Mouse (Mus musculus): Measurements from ENCODE around the gene Sh2d3c. TPM values are rescaled to one million over a fixed set of nuclear protein-coding genes. Genes with fewer than 3 reads are reported as not detected.

Sh2d3c gene
- polyA plus RNA-seq, 1 experiment from 2014 or later, result 32.4 TPM

DNA sequence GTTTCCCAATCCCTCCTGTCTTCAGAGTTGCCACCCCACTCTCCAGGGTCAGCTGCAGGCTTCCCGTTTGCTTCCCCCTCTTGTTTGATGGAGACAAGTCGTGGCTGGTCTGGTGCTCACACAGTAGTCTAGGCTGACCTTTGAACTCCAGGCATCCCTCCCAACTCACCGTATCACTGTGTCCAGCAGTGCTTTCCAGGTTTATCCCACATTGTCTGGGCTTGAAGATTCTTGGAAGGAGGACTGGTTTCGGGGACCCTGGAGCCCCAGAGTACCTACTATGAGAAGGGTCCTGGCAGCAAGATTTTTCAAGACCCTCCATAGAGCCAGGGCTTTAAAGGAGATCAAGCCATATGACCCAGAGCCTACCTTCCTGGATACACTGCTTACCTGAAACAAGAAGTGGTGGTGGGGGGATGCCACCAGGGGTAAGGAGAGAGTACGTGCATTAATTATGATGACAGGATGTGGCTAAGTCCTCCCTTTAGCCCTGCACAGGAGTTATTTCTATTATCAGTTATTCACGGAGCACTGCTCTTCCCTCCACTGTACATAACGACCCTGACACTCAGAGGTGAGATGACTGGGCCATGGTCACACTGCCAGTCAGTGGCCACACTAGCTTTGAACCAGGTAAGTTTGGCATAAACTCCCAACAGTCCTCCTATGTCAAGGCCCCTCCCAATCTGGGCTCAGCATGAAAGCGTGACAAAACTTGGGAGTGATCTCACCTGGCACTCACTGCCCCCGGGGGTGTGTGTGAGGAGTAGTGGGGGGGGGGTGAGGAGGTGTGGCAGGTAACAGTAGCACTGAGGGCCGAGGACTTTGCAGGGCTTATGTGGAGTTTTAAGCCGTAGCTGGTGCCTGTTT lies 6.5 kb upstream of the Sh2d3c start:
- H3K27me3 ChIP-seq (ENCODE audit: control insufficient read depth, insufficient read depth, low read length), result no peaks in the 10 kb centered on the region

DNA sequence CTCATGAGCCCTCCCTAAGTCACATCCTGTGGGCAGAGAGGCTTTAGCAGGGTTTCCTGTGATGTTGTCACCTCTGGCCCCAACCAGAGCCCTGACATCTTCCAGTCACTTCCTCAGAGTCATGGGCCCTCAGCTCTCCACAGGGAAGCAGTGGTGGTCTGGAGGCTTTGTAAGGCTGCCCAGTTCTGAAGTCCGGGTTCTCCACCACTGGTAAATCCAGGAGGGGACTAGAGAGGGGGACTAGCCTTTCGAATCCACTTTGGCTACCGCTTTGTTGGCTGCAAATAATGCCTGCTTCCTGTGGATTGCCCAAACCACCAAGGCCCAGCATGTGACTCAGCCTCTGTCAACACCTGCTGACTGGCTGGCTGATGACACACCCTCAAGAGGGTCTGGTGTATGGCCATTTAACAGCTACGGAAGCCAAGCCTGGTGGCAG lies 5.8 kb upstream of the Sh2d3c start:
- no peak overlapping the region for H3K9ac ChIP-seq (ENCODE audit: low read length)
- peak overlapping the region; percentile 97 for H3K27ac ChIP-seq (ENCODE audit: low read length)
- 30% methylated on average over 4 of the region's 4 CpGs for WGBS
- no peak for ATAC-seq (replicated peaks; ENCODE audit: extremely low read depth, insufficient read depth, low FRiP score)
- H3K27me3 ChIP-seq (ENCODE audit: control insufficient read depth, insufficient read depth, low read length), result no peaks in the 10 kb centered on the region
- no peak overlapping the region for H3K4me3 ChIP-seq (ENCODE audit: low read length)
- H3K4me1 ChIP-seq (ENCODE audit: control insufficient read depth, insufficient read depth, low read length), result peaks cover 29% of the 10 kb centered on the region
- H3K36me3 ChIP-seq (ENCODE audit: control insufficient read depth, insufficient read depth), result peaks cover 3% of the 10 kb centered on the region
- H3K9me3 ChIP-seq (replicated peaks; ENCODE audit: control insufficient read depth, low read length), result no peaks in the 10 kb centered on the region
- H3K4me2 ChIP-seq (ENCODE audit: low read depth, low read length), result no peak overlapping the region

More for the DNA sequence above, 6.5 kb upstream of the Sh2d3c start:
- Histone ChIP-seq H3K9ac (ENCODE audit: low read length) (peak overlapping the region; percentile 7; the same call in 1 of the 2 replicates), H3K36me3 (ENCODE audit: control insufficient read depth, insufficient read depth) (peaks cover 9% of the 10 kb centered on the region), H3K4me3 (ENCODE audit: low read length) (no peak overlapping the region), H3K9me3 (replicated peaks; ENCODE audit: control insufficient read depth, low read length) (no peaks in the 10 kb centered on the region), H3K27ac (ENCODE audit: low read length) (peak overlapping the region; percentile 97), H3K4me2 (ENCODE audit: low read depth, low read length) (no peak overlapping the region; the same call in 1 of the 2 replicates), H3K4me1 (ENCODE audit: control insufficient read depth, insufficient read depth, low read length) (peaks cover 29% of the 10 kb centered on the region)
- 38% methylated on average over 11 of the region's 11 CpGs for WGBS
- no peak for ATAC-seq (replicated peaks; ENCODE audit: extremely low read depth, insufficient read depth, low FRiP score)

DNA sequence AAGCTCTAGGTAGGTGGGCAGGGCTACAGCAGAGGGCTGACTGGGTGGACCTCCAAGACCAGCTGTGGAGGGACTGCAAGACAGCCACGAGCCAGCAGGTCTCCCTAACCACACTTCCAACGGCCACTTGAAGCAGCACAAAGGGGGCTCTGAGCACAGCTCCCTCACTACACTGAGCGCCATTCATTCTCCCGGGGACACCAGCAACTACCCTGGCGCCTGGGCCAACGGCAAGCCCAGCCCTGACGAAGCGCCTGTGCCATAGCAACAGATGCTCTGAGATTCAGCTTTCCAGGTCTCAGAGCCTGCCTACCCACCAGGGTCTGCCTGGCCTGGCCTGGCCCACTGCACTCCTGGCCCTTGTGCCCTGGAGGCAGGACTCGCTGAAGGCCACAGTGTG lies 2.1 kb upstream of the Sh2d3c start:
- Histone ChIP-seq H3K36me3 (ENCODE audit: control insufficient read depth, insufficient read depth) (no peaks in the 10 kb centered on the region), H3K9ac (ENCODE audit: low read length) (no peak overlapping the region), H3K27ac (ENCODE audit: low read length) (no peak overlapping the region), H3K9me3 (replicated peaks; ENCODE audit: control insufficient read depth, low read length) (no peaks in the 10 kb centered on the region), H3K4me2 (ENCODE audit: low read depth, low read length) (no peak overlapping the region), H3K4me1 (ENCODE audit: control insufficient read depth, insufficient read depth, low read length) (peaks cover 27% of the 10 kb centered on the region), H3K27me3 (ENCODE audit: control insufficient read depth, insufficient read depth, low read length) (no peaks in the 10 kb centered on the region), H3K4me3 (ENCODE audit: low read length) (no peak overlapping the region)
- WGBS, result 54% methylated on average over 9 of the region's 9 CpGs
- ATAC-seq (replicated peaks; ENCODE audit: extremely low read depth, insufficient read depth, low FRiP score), result no peak

DNA sequence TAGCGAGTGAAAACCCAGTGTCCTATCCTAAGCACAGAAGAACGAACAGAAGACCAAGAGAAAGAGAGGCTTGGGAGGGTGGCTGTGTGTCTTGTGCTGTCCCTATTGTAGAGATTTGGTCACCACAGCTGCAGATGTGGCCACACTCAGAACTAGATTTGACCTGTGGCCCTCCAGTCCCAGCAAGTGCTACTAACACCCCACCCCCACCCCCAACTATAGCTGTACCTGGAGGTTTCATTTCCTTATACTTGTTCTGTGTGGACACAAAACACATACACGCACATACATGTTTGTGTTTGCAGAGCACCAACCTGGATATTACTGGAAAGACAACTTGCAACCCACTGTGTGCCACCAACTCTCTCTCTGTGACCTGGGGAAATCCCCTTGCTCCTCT lies 802 bp upstream of the Sh2d3c start:
- H3K4me3 ChIP-seq (ENCODE audit: low read length), result no peak overlapping the region
- 88% methylated on average over 3 of the region's 3 CpGs for WGBS
- H3K27ac ChIP-seq (ENCODE audit: low read length), result no peak overlapping the region; the same call in 1 of the 2 replicates
- H3K9ac ChIP-seq (ENCODE audit: low read length), result no peak overlapping the region
- ATAC-seq (replicated peaks; ENCODE audit: extremely low read depth, insufficient read depth, low FRiP score), result no peak
- H3K4me2 ChIP-seq (ENCODE audit: low read depth, low read length), result no peak overlapping the region
- no peaks in the 10 kb centered on the region for H3K27me3 ChIP-seq (ENCODE audit: control insufficient read depth, insufficient read depth, low read length)
- no peaks in the 10 kb centered on the region for H3K9me3 ChIP-seq (replicated peaks; ENCODE audit: control insufficient read depth, low read length)
- H3K4me1 ChIP-seq (ENCODE audit: control insufficient read depth, insufficient read depth, low read length), result peaks cover 14% of the 10 kb centered on the region
- no peaks in the 10 kb centered on the region for H3K36me3 ChIP-seq (ENCODE audit: control insufficient read depth, insufficient read depth)

DNA sequence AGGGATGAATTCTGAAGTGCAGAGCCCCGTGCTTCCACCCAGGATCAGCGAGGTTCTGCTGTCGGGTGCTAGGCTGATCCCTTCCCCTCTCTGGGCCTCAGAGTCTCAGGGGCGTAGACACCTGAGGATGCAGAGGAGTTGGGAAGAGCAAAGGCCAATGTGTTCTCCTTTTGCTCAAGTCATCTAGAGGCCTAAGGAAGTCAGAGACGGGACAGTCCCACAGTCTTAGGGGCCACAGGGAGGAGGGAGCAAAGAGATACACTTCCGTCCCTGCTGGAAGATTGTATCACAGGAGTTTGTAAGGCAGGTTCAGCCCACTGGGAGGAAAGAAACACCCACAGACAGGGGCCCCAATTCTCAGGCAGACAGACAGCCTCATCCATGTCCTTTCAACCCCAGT lies 1.2 kb downstream of the Sh2d3c start:
- Histone ChIP-seq H3K4me1 (ENCODE audit: control insufficient read depth, insufficient read depth, low read length) (peaks cover 12% of the 10 kb centered on the region), H3K27me3 (ENCODE audit: control insufficient read depth, insufficient read depth, low read length) (no peaks in the 10 kb centered on the region), H3K4me2 (ENCODE audit: low read depth, low read length) (peak overlapping the region; percentile 49), H3K27ac (ENCODE audit: low read length) (peak overlapping the region; percentile 4; the same call in 1 of the 2 replicates), H3K4me3 (ENCODE audit: low read length) (peak overlapping the region; percentile 40), H3K9ac (ENCODE audit: low read length) (peak overlapping the region; percentile 34), H3K9me3 (replicated peaks; ENCODE audit: control insufficient read depth, low read length) (no peaks in the 10 kb centered on the region), H3K36me3 (ENCODE audit: control insufficient read depth, insufficient read depth) (no peaks in the 10 kb centered on the region)
- WGBS, result 42% methylated on average over 6 of the region's 6 CpGs
- no peak for ATAC-seq (replicated peaks; ENCODE audit: extremely low read depth, insufficient read depth, low FRiP score)

DNA sequence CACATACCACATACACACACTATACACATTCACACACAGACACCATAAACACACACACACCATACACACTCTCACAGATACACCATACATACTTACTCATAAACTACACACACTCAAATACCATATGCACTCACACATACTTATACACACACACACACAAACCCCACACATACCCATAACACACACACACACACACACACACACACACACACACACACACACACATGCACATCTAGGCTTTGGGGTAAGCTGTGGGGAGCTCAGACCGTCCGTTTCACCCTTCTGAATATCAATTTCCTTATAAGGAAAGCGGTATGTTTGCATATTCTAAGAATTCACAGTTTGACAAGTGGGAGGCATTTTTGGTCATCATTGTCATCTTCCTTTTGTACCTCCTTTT lies 1.7 kb downstream of the Sh2d3c start:
- H3K4me2 ChIP-seq (ENCODE audit: low read depth, low read length), result no peak overlapping the region; the same call in 1 of the 2 replicates
- no peak overlapping the region for H3K27ac ChIP-seq (ENCODE audit: low read length)
- H3K4me1 ChIP-seq (ENCODE audit: control insufficient read depth, insufficient read depth, low read length), result peaks cover 14% of the 10 kb centered on the region
- no peaks in the 10 kb centered on the region for H3K36me3 ChIP-seq (ENCODE audit: control insufficient read depth, insufficient read depth)
- WGBS, result 55% methylated on average over 3 of the region's 3 CpGs
- no peak for ATAC-seq (replicated peaks; ENCODE audit: extremely low read depth, insufficient read depth, low FRiP score)
- H3K9ac ChIP-seq (ENCODE audit: low read length), result no peak overlapping the region
- no peaks in the 10 kb centered on the region for H3K9me3 ChIP-seq (replicated peaks; ENCODE audit: control insufficient read depth, low read length)
- no peak overlapping the region; the same call in 1 of the 2 replicates for H3K4me3 ChIP-seq (ENCODE audit: low read length)
- no peaks in the 10 kb centered on the region for H3K27me3 ChIP-seq (ENCODE audit: control insufficient read depth, insufficient read depth, low read length)

DNA sequence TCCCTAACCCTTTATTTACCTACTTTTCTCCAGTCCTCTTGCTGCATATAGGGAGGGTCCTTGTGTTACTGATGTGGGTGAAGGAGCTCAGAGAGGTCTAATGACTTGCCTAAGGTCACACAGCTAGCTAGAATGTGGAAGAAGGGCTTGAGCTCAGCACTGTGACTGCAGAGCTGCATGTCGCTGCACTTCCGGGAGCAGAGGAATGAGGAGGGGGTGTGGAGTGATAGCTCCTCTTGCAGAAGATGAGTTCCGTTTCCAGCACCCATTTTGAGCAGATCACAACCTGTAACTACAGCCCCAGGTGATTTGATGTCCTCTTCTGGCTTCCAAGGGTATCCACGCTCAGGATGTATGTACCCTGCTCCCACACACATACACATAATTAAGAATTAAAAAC lies 3.3 kb downstream of the Sh2d3c start:
- Histone ChIP-seq H3K27me3 (ENCODE audit: control insufficient read depth, insufficient read depth, low read length) (no peaks in the 10 kb centered on the region), H3K4me1 (ENCODE audit: control insufficient read depth, insufficient read depth, low read length) (peaks cover 14% of the 10 kb centered on the region), H3K9ac (ENCODE audit: low read length) (no peak overlapping the region), H3K36me3 (ENCODE audit: control insufficient read depth, insufficient read depth) (no peaks in the 10 kb centered on the region), H3K9me3 (replicated peaks; ENCODE audit: control insufficient read depth, low read length) (no peaks in the 10 kb centered on the region), H3K4me3 (ENCODE audit: low read length) (no peak overlapping the region), H3K27ac (ENCODE audit: low read length) (no peak overlapping the region), H3K4me2 (ENCODE audit: low read depth, low read length) (no peak overlapping the region)
- WGBS, result 77% methylated on average over 4 of the region's 4 CpGs
- ATAC-seq (replicated peaks; ENCODE audit: extremely low read depth, insufficient read depth, low FRiP score), result no peak

DNA sequence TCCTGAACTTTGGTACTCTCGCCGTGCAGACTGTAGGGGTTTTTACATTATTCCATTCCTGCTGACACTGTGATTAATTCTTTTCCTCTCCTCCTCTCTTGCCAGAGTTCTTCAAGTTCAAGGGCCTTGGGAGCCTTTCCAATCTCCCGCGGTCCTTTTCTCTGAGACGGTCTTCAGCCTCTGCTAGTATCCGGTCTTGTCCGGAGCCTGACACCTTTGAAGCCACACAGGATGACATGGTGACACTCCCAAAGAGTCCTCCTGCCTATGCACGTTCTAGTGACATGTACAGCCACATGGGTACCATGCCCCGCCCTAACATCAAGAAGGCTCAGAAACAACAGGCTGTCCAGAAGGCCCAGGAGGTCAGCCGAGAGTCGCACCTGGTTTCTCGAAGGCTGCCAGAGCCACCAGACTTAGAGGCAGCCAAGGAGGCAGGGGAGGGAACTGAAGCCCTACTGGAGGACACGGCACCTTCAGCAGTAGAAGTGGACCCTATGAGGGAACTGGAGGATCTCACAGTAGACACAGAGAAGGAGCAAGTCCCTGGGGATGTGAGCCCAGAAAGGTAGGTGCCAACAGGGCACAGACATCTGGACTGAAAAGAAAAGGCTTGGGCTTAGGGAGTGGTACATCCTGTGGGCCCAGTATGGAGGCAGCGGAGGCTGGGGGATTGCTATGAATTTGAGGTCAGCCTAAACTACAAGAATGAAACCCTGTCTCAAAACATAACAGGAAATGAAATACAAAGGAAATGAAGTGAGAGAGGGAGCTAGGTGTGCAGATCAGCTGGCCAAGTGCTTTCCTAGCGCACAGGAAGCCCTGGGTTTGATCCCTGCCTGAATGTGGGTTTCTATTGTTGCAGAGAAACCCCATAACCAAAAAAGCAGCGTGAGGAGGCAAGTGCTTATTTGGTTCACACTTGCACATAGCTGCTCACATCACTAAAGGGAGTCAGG lies 4.3 kb downstream of the Sh2d3c start:
- H3K27ac ChIP-seq (ENCODE audit: low read length), result no peak overlapping the region
- no peak for ATAC-seq (replicated peaks; ENCODE audit: extremely low read depth, insufficient read depth, low FRiP score)
- no peak overlapping the region for H3K4me3 ChIP-seq (ENCODE audit: low read length)
- no peak overlapping the region for H3K9ac ChIP-seq (ENCODE audit: low read length)
- 68% methylated on average over 16 of the region's 16 CpGs for WGBS
- H3K9me3 ChIP-seq (replicated peaks; ENCODE audit: control insufficient read depth, low read length), result no peaks in the 10 kb centered on the region
- peaks cover 14% of the 10 kb centered on the region for H3K4me1 ChIP-seq (ENCODE audit: control insufficient read depth, insufficient read depth, low read length)
- H3K36me3 ChIP-seq (ENCODE audit: control insufficient read depth, insufficient read depth), result no peaks in the 10 kb centered on the region
- no peaks in the 10 kb centered on the region for H3K27me3 ChIP-seq (ENCODE audit: control insufficient read depth, insufficient read depth, low read length)
- H3K4me2 ChIP-seq (ENCODE audit: low read depth, low read length), result no peak overlapping the region

Measured in heart, embryonic 16.5 days (tissue).